Mouse (Mus musculus): ENCODE results near the gene Ttc28.

The Ttc28 gene

GRCm38 (mm10) chr5:111207924-111208659 is 328.5 kb downstream of the Ttc28 start:
- DNase-seq (ENCODE audit: low spot score in 2 of 2) = peak; percentile 27 to 31

- DNase-seq (ENCODE audit: low spot score in 2 of 2) = peak; percentile 31 to 35
Measured at GRCm38 (mm10) chr5:111208660-111208969, 329.0 kb downstream of the Ttc28 start.

GRCm38 (mm10) chr5:111213935-111214450 is 334.4 kb downstream of the Ttc28 start:
- DNase-seq (ENCODE audit: low spot score in 2 of 2) = no peak

- DNase-seq (ENCODE audit: low spot score in 2 of 2) = no peak
Measured at GRCm38 (mm10) chr5:111214890-111215289, 335.3 kb downstream of the Ttc28 start.

GRCm38 (mm10) chr5:111215722-111216121 is 336.1 kb downstream of the Ttc28 start:
- no peak for DNase-seq (ENCODE audit: low spot score in 2 of 2)

GRCm38 (mm10) chr5:111216166-111216565 is 336.6 kb downstream of the Ttc28 start:
- DNase-seq (ENCODE audit: low spot score in 2 of 2) = no peak

- no peak for DNase-seq (ENCODE audit: low spot score in 2 of 2)
Measured at GRCm38 (mm10) chr5:111217447-111218110, 338.0 kb downstream of the Ttc28 start.

- DNase-seq (ENCODE audit: low spot score in 2 of 2) = no peak
Measured at GRCm38 (mm10) chr5:111218111-111218891, 338.7 kb downstream of the Ttc28 start.

GRCm38 (mm10) chr5:111218998-111219397 is 339.4 kb downstream of the Ttc28 start:
- DNase-seq (ENCODE audit: low spot score in 2 of 2) = no peak

GRCm38 (mm10) chr5:111220679-111221380 is 341.2 kb downstream of the Ttc28 start:
- DNase-seq (ENCODE audit: low spot score in 2 of 2) = no peak

- no peak for DNase-seq (ENCODE audit: low spot score in 2 of 2)
Measured at GRCm38 (mm10) chr5:111222820-111223219, 343.2 kb downstream of the Ttc28 start.

- DNase-seq (ENCODE audit: low spot score in 2 of 2) = no peak
Measured at GRCm38 (mm10) chr5:111225306-111225705, 345.7 kb downstream of the Ttc28 start.

GRCm38 (mm10) chr5:111226486-111226885 is 346.9 kb downstream of the Ttc28 start:
- DNase-seq (ENCODE audit: low spot score in 2 of 2) = no peak

- DNase-seq (ENCODE audit: low spot score in 2 of 2) = no peak
Measured at GRCm38 (mm10) chr5:111227850-111228249, 348.2 kb downstream of the Ttc28 start.

GRCm38 (mm10) chr5:111228302-111229040 is 348.9 kb downstream of the Ttc28 start:
- DNase-seq (ENCODE audit: low spot score in 2 of 2) = no peak

GRCm38 (mm10) chr5:111229041-111229394 is 349.4 kb downstream of the Ttc28 start:
- DNase-seq (ENCODE audit: low spot score in 2 of 2) = no peak

- DNase-seq (ENCODE audit: low spot score in 2 of 2) = no peak
Measured at GRCm38 (mm10) chr5:111229671-111230070, 350.1 kb downstream of the Ttc28 start.

- DNase-seq (ENCODE audit: low spot score in 2 of 2) = no peak
Measured at GRCm38 (mm10) chr5:111231044-111231443, 351.4 kb downstream of the Ttc28 start.

- DNase-seq (ENCODE audit: low spot score in 2 of 2) = no peak
Measured at GRCm38 (mm10) chr5:111231769-111232168, 352.2 kb downstream of the Ttc28 start.

GRCm38 (mm10) chr5:111233022-111233709 is 353.6 kb downstream of the Ttc28 start:
- no peak for DNase-seq (ENCODE audit: low spot score in 2 of 2)

- no peak for DNase-seq (ENCODE audit: low spot score in 2 of 2)
Measured at GRCm38 (mm10) chr5:111235131-111235530, 355.5 kb downstream of the Ttc28 start.
